ENCODE assay signal across 8 mouse cellular contexts in the genomic region with DNA sequence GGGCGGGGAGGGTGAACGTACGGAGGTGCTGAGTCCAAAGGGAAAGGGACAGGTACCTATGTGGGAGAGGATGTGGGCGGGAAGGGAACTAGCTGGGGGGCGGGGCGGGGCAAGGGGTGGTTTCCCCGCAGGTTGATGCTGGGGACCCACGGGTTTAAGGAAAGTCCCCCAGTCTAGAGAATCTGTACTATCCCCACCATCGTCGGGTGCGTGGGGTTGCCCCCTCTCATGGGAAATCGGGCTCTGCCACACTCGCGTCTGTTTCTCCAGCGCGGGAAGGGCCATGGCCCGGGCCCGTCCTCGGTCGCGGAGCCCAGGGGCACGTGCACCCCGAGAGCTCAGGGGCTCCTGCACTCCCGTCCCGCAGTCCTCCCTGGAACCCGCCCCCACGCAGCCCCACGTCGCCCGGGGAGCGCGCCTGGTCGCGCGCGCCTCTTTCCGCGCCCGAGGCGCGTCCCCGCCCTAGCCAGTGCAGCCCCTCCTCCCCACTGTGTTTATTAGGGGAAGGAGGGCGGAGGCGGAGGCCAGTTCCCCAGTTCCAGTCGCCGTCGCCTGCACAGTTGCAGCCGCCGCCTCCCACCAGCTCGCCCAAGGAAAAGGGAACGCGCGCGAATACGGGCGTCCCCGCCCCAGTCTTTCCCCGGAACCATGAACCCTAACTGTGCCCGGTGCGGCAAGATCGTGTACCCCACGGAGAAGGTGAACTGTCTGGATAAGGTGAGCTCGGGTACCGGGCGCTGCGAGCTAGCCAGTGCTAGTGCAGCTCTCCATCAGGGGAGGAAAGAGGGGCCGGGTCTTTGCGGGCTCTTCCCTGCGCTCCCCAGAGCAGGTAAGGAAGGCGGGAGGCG. TPM values are rescaled to one million over a fixed set of nuclear protein-coding genes. Genes with fewer than 3 reads are reported as not detected.
A peak's percentile ranks its signal among the peaks of the same experiment; 100 is the strongest.
DNase-seq lines count a peak whose midpoint lies in the region; ATAC-seq and TF ChIP-seq lines count a peak whose summit lies in the region.

No protein-coding gene starts in this region.

- H3K27me3 ChIP-seq in intestine, postnatal 0 days (replicated peaks; ENCODE audit: control insufficient read depth, insufficient read depth, low read length) = no peaks in the 10 kb centered on the region
- H3K27me3 ChIP-seq in midbrain, embryonic 10.5 days (ENCODE audit: low read depth, poor library complexity, severe bottlenecking) = 0 out of 2 replicates have a peak, but pooled peaks cover 6% of the 10 kb centered on the region

- WGBS in intestine, postnatal 0 days = under 1% methylated on average over 71 of the region's 71 CpGs
- under 1% methylated on average over 70 of the region's 71 CpGs for WGBS in midbrain, embryonic 10.5 days

- peak overlapping the region; percentile 74 for H3K4me2 ChIP-seq in intestine, postnatal 0 days (replicated peaks; ENCODE audit: low read depth)

- intact Hi-C loops in left cerebral cortex, postnatal 4 days (cut with DNase I) = loop anchor here (5.0 kb wide), 1 partner anchor 188 kb away; a partner anchor contains a TSS

- peak overlapping the region; percentile 64 for H3K9ac ChIP-seq in intestine, postnatal 0 days (ENCODE audit: low read depth, low read length)

- peak overlapping the region; percentile 96 for H3K27ac ChIP-seq in intestine, postnatal 0 days (ENCODE audit: low read depth, low read length)
- peak overlapping the region; percentile 93 for H3K27ac ChIP-seq in midbrain, embryonic 10.5 days (replicated peaks)

- no peak for TF ChIP-seq CTCF in intestine, postnatal 0 days (IDR thresholded peaks at IDR 0.05; ENCODE audit: low read depth)

- no peaks in the 10 kb centered on the region for H3K36me3 ChIP-seq in intestine, postnatal 0 days (ENCODE audit: control insufficient read depth, insufficient read depth)
- 0 out of 2 replicates have a peak, but pooled peaks cover 4% of the 10 kb centered on the region for H3K36me3 ChIP-seq in midbrain, embryonic 10.5 days

- H3K4me3 ChIP-seq in intestine, postnatal 0 days (ENCODE audit: low read depth, low read length) = peak overlapping the region; percentile 96
- peak overlapping the region; percentile 95 for H3K4me3 ChIP-seq in midbrain, embryonic 10.5 days

- peak; percentile 95 for DNase-seq in adrenal gland, adult 2 months
- peak; percentile 87 for DNase-seq in embryo, embryonic 9.5 days (ENCODE audit: extremely low spot score)
- peak; percentile 86 for DNase-seq in left cerebral cortex, postnatal 4 days
- peak; percentile 85 for DNase-seq in midbrain, embryonic 10.5 days (ENCODE audit: low spot score)
- DNase-seq in right cerebral cortex, postnatal 4 days = peak; percentile 89
- peak; percentile 88 to 89 for DNase-seq in urinary bladder, postnatal 4 days (ENCODE audit: low spot score in 2 of 2)

- H3K9me3 ChIP-seq in intestine, postnatal 0 days (ENCODE audit: control insufficient read depth) = no peaks in the 10 kb centered on the region
- H3K9me3 ChIP-seq in midbrain, embryonic 10.5 days (replicated peaks) = no peaks in the 10 kb centered on the region

- peak; percentile 72 for ATAC-seq in granulocyte monocyte progenitor cell, adult 5-6 weeks (replicated peaks; ENCODE audit: poor library complexity, severe bottlenecking)
- peak; percentile 63 for ATAC-seq in intestine, postnatal 0 days

- H3K4me1 ChIP-seq in intestine, postnatal 0 days (replicated peaks; ENCODE audit: control insufficient read depth, insufficient read depth, low read length) = peaks cover 13% of the 10 kb centered on the region; the same call in 1 of the 2 replicates
- peaks cover 46% of the 10 kb centered on the region for H3K4me1 ChIP-seq in midbrain, embryonic 10.5 days

RNA-seq across cellular contexts. Expression of a gene that starts 0.6 kb away (rescaled TPM):
- total RNA-seq in adrenal gland, adult 2 months (2021) = 100 to 1,000 TPM; 118 to 172 TPM
- 127 and 138 TPM in 2 replicates for polyA plus RNA-seq in adrenal gland, adult 2 months (2012; rRNA removed)
- total RNA-seq in granulocyte monocyte progenitor cell, adult 5-6 weeks (2014; fragmentation: Nextera tagmentation) = 60.5 and 60.7 TPM in 2 replicates
- total RNA-seq in granulocyte monocyte progenitor cell, adult 5-6 weeks (2017) = 92.5 and 124 TPM in 2 replicates
- polyA plus RNA-seq in intestine, postnatal 0 days (2015; fragmentation: Nextera tagmentation; extraction: Ambion mirVana) = 98.2 and 103 TPM in 2 replicates
- total RNA-seq in left cerebral cortex, postnatal 4 days (2021) = 100 to 1,000 TPM; 190 to 199 TPM
- 75.1 and 88.8 TPM in 2 replicates for polyA plus RNA-seq in midbrain, embryonic 10.5 days (2016; fragmentation: Nextera tagmentation; extraction: Ambion mirVana)

RNA-seq across cellular contexts. Expression of a gene that starts 17.1 kb away (rescaled TPM):
- total RNA-seq in adrenal gland, adult 2 months (2021) = 100 to 1,000 TPM; 700 to 846 TPM
- 13.7 and 14.2 TPM in 2 replicates for polyA plus RNA-seq in adrenal gland, adult 2 months (2012; rRNA removed)
- 2,177 and 2,335 TPM in 2 replicates for total RNA-seq in granulocyte monocyte progenitor cell, adult 5-6 weeks (2014; fragmentation: Nextera tagmentation)
- 2,263 and 3,329 TPM in 2 replicates for total RNA-seq in granulocyte monocyte progenitor cell, adult 5-6 weeks (2017)
- 538 and 555 TPM in 2 replicates for polyA plus RNA-seq in intestine, postnatal 0 days (2015; fragmentation: Nextera tagmentation; extraction: Ambion mirVana)
- total RNA-seq in left cerebral cortex, postnatal 4 days (2021) = 100 to 1,000 TPM; 614 to 660 TPM
- 378 and 451 TPM in 2 replicates for polyA plus RNA-seq in midbrain, embryonic 10.5 days (2016; fragmentation: Nextera tagmentation; extraction: Ambion mirVana)

RNA-seq across cellular contexts. Expression of a gene that starts 23.7 kb away (rescaled TPM):
- under 1 TPM in 1 of 2 experiments, not detected in 1; 0.49 TPM for total RNA-seq in adrenal gland, adult 2 months (2021)
- polyA plus RNA-seq in adrenal gland, adult 2 months (2012; rRNA removed) = not detected in 2 replicates
- total RNA-seq in granulocyte monocyte progenitor cell, adult 5-6 weeks (2014; fragmentation: Nextera tagmentation) = not detected in 2 replicates
- not detected in 2 replicates for total RNA-seq in granulocyte monocyte progenitor cell, adult 5-6 weeks (2017)
- not detected in 2 replicates for polyA plus RNA-seq in intestine, postnatal 0 days (2015; fragmentation: Nextera tagmentation; extraction: Ambion mirVana)
- total RNA-seq in left cerebral cortex, postnatal 4 days (2021) = 1 to 10 TPM in 1 of 2 experiments, not detected in 1; 2.0 TPM
- 0.20 and 0.46 TPM in 2 replicates for polyA plus RNA-seq in midbrain, embryonic 10.5 days (2016; fragmentation: Nextera tagmentation; extraction: Ambion mirVana)

RNA-seq across cellular contexts. Expression of a gene that starts 33.0 kb away (rescaled TPM):
- total RNA-seq in adrenal gland, adult 2 months (2021) = 10 to 100 TPM; 17.5 to 28.9 TPM
- 5.1 and 6.5 TPM in 2 replicates for polyA plus RNA-seq in adrenal gland, adult 2 months (2012; rRNA removed)
- total RNA-seq in granulocyte monocyte progenitor cell, adult 5-6 weeks (2014; fragmentation: Nextera tagmentation) = 9.0 and 13.0 TPM in 2 replicates
- total RNA-seq in granulocyte monocyte progenitor cell, adult 5-6 weeks (2017) = 16.3 and 18.9 TPM in 2 replicates
- polyA plus RNA-seq in intestine, postnatal 0 days (2015; fragmentation: Nextera tagmentation; extraction: Ambion mirVana) = 8.5 and 9.8 TPM in 2 replicates
- total RNA-seq in left cerebral cortex, postnatal 4 days (2021) = 10 to 100 TPM; 17.6 to 20.4 TPM
- polyA plus RNA-seq in midbrain, embryonic 10.5 days (2016; fragmentation: Nextera tagmentation; extraction: Ambion mirVana) = 20.5 and 21.8 TPM in 2 replicates

RNA-seq across cellular contexts. Expression of a gene that starts 41.2 kb away (rescaled TPM):
- total RNA-seq in adrenal gland, adult 2 months (2021) = 1 to 10 TPM; 2.9 to 4.6 TPM
- polyA plus RNA-seq in adrenal gland, adult 2 months (2012; rRNA removed) = 1.8 and 2.5 TPM in 2 replicates
- total RNA-seq in granulocyte monocyte progenitor cell, adult 5-6 weeks (2014; fragmentation: Nextera tagmentation) = 3.8 TPM in 1 of 2 replicates, not detected in the other
- 1.3 TPM in 1 of 2 replicates, not detected in the other for total RNA-seq in granulocyte monocyte progenitor cell, adult 5-6 weeks (2017)
- polyA plus RNA-seq in intestine, postnatal 0 days (2015; fragmentation: Nextera tagmentation; extraction: Ambion mirVana) = 1.8 and 2.0 TPM in 2 replicates
- 10 to 100 TPM; 27.1 to 29.0 TPM for total RNA-seq in left cerebral cortex, postnatal 4 days (2021)
- polyA plus RNA-seq in midbrain, embryonic 10.5 days (2016; fragmentation: Nextera tagmentation; extraction: Ambion mirVana) = 12.6 and 14.3 TPM in 2 replicates

Comparison
In these comparisons a context has a peak if more than half of its experiments do, and no peak if none do; other contexts are left out.
1. Peak in every context shown above with its lines: DNase-seq, ATAC-seq, H3K4me3 ChIP-seq and H3K27ac ChIP-seq.